Mouse (Mus musculus): ENCODE measurements around the gene Urah. TPM values are rescaled to one million over a fixed set of nuclear protein-coding genes. Genes with fewer than 3 reads are reported as not detected.

Urah gene
- total RNA-seq (2021): under 1 TPM; 0.39 to 0.83 TPM

- DNase-seq (ENCODE audit: low spot score): no peak
- intact Hi-C loops (cut with DNase I): loop anchor here (10.0 kb wide), 1 partner anchor 760 kb away; no protein-coding TSS in a partner anchor
Measured at GRCm38 (mm10) chr7:140834968-140835757, at the start of gene Urah. Urah (plus strand) TSS chr7:140835018.

- intact Hi-C loops (cut with DNase I): no loop called here
- no peak for DNase-seq (ENCODE audit: low spot score)
Measured at GRCm38 (mm10) chr7:140787406-140788052, 47.3 kb upstream of the Urah start, which contains the start of gene Syce1. Syce1 (minus strand) TSS chr7:140787852.

GRCm38 (mm10) chr7:140788053-140788435 lies 46.8 kb upstream of the Urah start:
- no peak for DNase-seq (ENCODE audit: low spot score)
- intact Hi-C loops (cut with DNase I): no loop called here

DNA sequence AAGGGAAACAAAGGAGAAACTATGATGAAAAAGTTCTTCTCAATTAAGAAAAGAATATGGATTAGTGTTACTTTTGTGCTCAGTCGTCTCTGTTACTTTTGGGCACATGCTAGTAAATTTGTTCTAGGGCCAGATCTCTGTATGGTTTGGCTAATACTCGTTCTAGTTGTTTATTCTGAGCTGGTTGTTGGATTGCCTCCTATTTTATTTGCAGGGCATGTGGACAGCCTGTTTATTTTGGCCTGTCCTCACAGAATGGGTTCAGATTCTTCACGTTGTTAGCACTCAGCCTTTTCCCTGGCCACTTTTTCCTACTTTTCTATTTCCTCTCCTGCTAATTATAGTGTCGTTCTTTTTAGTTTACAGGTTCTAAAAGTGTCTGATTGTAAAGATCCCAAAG lies 41.3 kb upstream of the Urah start:
- DNase-seq (ENCODE audit: low spot score): no peak
- intact Hi-C loops (cut with DNase I): no loop called here

GRCm38 (mm10) chr7:140797619-140798018 lies 37.2 kb upstream of the Urah start:
- no peak for DNase-seq (ENCODE audit: low spot score)
- intact Hi-C loops (cut with DNase I): no loop called here

DNA sequence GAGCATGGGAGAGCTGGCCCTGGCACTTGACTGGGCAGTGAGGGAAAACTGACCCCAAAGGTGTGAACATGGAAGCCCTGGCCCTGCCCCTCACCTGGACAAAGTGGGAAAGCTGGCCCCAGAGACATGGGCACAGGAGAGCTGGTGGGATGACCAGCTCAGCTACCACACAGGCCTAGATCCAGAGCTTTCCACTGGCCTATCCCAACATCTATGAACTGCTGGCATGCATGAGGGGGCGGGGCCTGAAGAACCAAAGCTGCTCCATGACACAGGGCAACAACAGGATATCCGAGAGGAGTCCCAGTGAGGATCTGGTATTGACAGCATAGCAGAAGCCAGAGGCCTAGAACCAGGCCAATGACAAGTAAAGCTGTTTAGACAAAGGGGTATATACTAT lies 36.6 kb upstream of the Urah start:
- no peak for DNase-seq (ENCODE audit: low spot score)
- intact Hi-C loops (cut with DNase I): no loop called here

- no peak for DNase-seq (ENCODE audit: low spot score)
- intact Hi-C loops (cut with DNase I): no loop called here
Measured at GRCm38 (mm10) chr7:140802629-140803028, 32.2 kb upstream of the Urah start.

GRCm38 (mm10) chr7:140805704-140806103 lies 29.1 kb upstream of the Urah start:
- intact Hi-C loops (cut with DNase I): no loop called here
- no peak for DNase-seq (ENCODE audit: low spot score)

- DNase-seq (ENCODE audit: low spot score): no peak
- intact Hi-C loops (cut with DNase I): no loop called here
Measured at GRCm38 (mm10) chr7:140810496-140810895, 24.3 kb upstream of the Urah start.

- intact Hi-C loops (cut with DNase I): no loop called here
- DNase-seq (ENCODE audit: low spot score): no peak
Measured at GRCm38 (mm10) chr7:140811714-140812113, 23.1 kb upstream of the Urah start.

DNA sequence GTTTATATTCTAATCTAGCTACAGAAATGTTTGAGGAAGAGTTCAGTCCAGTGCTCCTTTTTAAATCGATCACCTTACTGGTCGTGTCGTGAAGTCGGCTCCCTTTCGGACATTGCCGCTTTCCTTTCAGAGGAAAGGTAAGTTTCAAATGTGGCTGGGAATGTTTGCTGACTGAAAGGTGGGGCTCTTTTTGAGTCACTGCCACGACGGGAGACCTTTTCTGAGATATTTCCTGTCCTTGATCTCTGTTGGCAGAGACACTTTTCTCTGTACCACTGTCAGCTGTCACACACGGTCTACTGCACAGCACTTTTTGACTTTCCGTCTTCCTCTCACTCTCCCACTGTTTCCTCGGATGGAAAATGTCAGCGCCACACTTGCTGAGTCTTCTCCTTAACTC lies 22.0 kb upstream of the Urah start:
- DNase-seq (ENCODE audit: low spot score): no peak
- intact Hi-C loops (cut with DNase I): no loop called here

DNA sequence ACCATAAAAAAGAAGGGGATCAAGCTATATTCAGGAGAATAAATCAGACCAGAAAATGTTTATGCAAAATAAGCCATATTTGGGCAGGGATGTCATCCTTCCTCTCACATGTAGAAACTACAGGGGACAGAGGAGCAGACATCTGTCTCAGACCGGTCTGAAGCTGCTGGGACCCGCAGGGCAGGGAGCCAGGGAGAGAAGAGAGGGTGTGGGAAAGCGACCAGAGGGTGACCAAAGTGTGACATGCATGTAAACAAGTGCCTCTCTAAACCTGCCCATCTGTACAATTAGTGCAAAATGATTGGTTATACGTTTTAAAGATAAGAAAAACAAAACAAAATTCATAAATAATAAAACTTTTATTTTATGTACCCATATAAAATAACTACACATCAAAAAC lies 14.6 kb upstream of the Urah start:
- intact Hi-C loops (cut with DNase I): no loop called here
- no peak for DNase-seq (ENCODE audit: low spot score)

GRCm38 (mm10) chr7:140821305-140821652 lies 13.5 kb upstream of the Urah start:
- no peak for DNase-seq (ENCODE audit: low spot score)
- intact Hi-C loops (cut with DNase I): no loop called here

DNA sequence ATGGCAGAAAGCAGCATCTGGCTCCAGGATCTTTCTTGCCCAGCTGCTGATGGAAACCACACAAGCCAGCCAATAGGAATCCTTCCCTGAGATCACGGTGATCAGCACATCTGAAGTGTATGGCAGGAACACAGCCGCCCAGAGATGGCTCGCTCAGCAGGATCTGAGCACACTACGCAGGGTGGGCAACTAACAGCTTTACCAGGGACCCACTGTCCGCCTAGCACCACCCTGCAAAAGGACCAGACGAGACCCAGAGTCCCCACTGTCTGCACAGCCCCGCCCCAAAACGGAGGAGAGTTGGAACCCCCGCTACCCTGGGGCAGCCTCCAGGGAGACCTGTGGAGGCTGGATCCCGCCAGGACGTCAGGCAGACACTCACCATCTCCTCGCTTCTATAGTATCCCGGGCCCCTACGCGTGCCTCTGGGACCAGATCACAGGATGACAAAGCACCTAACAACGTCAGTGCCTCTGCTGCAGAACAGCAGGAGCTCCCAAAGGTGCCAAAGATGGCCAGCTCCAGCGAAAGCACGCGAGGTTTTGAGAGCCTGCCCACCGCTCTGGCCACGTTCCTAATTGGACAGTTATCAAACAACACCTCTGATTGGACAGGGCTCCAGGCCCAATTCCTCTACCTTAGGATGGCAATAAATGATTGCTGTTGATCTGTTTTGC lies 13.0 kb upstream of the Urah start, which contains the start of gene Zfp941:
Zfp941 (minus strand) TSS at position 526 of the 677 bp plus-strand sequence.
- intact Hi-C loops (cut with DNase I): no loop called here
- no peak for DNase-seq (ENCODE audit: low spot score)

- no peak for DNase-seq (ENCODE audit: low spot score)
- intact Hi-C loops (cut with DNase I): no loop called here
Measured at GRCm38 (mm10) chr7:140822731-140823130, 12.1 kb upstream of the Urah start.

DNA sequence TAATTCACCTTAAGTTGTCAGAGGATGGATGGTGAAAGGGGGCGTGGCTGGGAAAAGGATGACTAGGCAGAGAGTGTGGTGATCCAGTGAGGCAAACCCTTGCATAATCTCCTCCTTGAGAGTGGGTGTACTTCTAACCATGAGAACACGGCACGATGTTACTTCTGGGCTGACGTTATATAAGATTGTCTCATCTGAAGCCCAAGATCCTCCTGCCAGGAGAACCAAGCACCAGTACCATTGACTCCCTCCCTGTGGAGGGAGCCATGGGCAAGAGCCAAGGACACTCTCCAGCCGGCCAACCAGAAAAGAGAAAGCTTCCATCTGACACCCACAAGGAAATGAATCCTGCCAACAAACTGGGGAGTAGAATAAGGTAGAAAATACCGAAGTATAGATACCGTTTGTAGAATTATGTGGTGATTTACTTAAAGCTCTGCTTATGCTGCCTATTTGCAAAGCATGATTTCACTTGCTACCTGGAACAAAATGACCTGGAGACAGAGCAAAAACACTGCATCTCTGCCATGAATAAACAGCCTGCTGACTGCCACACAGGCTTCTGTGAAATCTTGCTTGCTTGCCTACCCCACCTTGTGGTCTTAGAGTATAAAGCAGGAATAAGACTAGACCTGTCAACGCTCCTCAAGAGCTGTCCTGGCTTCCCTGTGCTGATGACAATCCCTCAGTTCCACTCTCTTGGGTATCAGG lies 6.5 kb upstream of the Urah start:
- intact Hi-C loops (cut with DNase I): no loop called here
- DNase-seq (ENCODE audit: low spot score): no peak

DNA sequence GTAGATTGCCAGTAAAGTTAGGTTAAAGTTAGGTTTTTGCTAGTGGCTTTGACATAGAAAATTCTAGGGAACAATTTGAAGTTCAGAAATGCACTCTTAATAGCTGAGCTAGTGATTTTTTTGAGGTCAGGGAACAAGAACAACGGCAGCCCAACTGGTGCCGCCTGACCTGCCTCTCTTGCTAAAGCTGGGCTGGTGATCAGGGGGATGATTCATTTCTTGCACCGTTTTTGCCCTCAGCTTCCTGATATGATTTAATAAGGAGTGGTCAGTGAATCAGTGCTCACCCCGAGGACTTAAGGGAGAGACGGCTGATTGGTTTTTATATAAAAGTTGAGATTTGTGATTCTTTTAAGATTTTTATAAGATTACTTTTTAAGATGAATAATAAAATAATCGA lies 3.4 kb upstream of the Urah start:
- no peak for DNase-seq (ENCODE audit: low spot score)
- intact Hi-C loops (cut with DNase I): loop anchor here (10.0 kb wide), 1 partner anchor 757 kb away; no protein-coding TSS in a partner anchor

- intact Hi-C loops (cut with DNase I): loop anchor here (10.0 kb wide), 1 partner anchor 759 kb away; no protein-coding TSS in a partner anchor
- no peak for DNase-seq (ENCODE audit: low spot score)
Measured at GRCm38 (mm10) chr7:140833341-140833740, 1.5 kb upstream of the Urah start.

DNA sequence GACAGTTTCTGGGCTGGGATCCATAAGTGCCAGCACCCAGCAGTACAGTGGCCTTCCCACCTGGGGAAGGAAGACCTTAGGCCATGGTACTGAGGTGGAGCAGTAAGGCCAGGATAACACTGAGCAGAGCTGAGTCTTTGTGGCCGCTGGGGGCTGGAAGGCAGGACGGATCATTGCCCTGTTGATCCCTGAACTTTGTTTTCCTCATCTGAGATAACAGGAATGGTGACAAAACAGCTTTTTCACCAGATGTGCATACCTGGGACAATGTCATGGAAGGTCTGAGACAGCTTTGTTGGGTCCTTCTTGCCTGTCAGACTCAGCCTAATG lies 905 bp downstream of the Urah start:
- DNase-seq (ENCODE audit: low spot score): no peak
- intact Hi-C loops (cut with DNase I): loop anchor here (10.0 kb wide), 1 partner anchor 761 kb away; no protein-coding TSS in a partner anchor
